Mouse (Mus musculus) liver, adult 2 months (tissue): ENCODE measurements around the gene Hexa.

Experiments
- CTCF ChIP-seq: fragments of 200-500 bp; IDR thresholded peaks from 2 replicates; pipeline ENCODE4 v1.5.1; 2011; ENCODE audit warnings: low read depth, low read length, control low read depth
- POLR2A ChIP-seq: fragments of 200-500 bp; IDR thresholded peaks from 2 replicates; pipeline ENCODE4 v1.6.1; 2011; ENCODE audit warnings: low read length, control low read depth; ENCODE audit not compliant: insufficient read depth; ENCODE audit errors: extremely low read depth

GRCm38 (mm10) chr9:59610950-59611349 lies 71.6 kb downstream of the Hexa start:
- TF ChIP-seq CTCF (no peak), POLR2A (no peak)
